Mouse (Mus musculus) mature B cell (primary cell): ENCODE data around the gene Tekt4.

Experiments
- in situ Hi-C: fragments of 300-500 bp; cut with MboI; formaldehyde crosslinking; loops from 2 replicates; pipeline ENCODE4 v1.14.3; 2019

Tekt4 gene

DNA sequence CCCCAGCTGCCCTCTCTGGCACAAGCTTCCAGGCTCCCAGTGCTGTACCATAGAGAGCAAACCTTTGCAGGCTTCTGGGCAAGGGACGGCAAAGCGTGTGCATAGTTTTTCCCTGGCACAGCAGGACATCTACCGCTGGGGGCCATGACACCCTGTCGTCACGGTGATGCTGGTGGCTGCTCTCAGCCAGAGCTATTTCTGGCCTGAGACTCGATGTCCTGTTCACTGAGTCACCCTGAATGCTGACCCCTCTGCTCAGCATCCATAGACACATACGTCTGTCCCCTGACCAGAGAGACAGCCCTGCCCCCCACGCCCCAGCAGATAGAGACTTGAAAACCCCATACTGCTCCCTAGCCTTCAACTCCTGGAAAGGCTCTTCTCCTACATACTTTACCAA lies 25.7 kb downstream of the Tekt4 start:
- in situ Hi-C loops = no loop called here

DNA sequence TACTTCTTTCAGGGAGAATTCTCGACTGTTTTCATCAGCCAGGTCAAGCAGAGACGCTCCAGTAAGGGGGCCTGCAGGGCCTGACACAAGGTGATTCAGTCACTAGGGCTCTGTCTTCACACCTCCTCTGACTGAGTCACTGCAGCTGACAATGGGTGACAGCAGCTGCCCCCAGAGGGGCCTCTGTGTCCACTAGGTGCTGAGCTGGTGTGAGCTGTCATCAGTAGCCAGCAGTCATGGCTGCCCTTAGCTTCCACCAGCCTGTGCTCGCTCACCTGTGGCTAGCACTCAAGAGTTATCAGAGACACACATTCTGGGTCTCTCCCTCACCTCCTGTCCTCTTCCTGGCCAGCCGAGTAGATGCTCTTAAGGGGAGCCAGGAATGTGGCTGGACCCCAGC lies 26.4 kb downstream of the Tekt4 start:
- in situ Hi-C loops = no loop called here

DNA sequence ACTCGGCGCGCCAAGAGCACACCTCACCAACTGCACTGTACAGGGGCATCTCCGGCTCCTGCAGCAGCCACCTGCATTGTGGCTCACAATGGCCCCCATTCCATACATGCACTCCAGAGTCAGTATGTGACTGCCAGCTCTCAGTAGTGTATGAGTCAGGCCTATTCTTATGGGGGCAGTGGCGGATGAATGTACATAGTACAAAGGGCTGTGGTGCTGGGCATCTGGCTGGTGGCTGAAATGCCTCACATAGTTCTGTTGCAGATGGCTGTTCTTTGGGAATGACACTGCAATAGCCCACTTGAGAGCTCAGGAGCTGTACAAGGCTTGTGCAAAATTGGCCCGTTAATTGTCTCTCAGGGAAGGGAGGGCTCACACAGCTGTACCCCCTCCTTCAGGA lies 27.7 kb downstream of the Tekt4 start:
- in situ Hi-C loops = no loop called here

DNA sequence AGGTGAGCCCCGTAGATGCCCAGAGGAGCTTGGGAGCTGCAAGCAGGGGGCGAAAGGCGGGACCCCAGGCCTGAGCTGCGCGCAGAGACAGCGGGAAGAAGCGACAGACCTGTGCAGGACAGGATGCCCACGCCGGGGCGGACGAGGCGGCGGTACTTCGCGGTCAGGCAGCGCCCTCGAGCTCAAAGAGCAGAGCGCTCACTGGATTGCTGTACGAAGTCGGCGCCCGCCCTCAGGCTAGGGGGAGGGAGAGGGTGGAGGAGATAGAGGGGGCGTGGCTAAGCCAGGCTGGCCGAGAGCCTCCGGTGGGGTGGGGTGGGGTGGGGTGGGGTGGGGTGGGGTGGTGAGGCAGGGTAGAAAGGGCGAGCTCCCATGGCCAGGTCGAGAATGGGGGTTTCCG lies 42.6 kb downstream of the Tekt4 start, which contains the start of gene Sstr5:
Gene Sstr5, minus strand, starts transcription at position 276 of the 400 bp plus-strand sequence.
- in situ Hi-C loops = no loop called here

DNA sequence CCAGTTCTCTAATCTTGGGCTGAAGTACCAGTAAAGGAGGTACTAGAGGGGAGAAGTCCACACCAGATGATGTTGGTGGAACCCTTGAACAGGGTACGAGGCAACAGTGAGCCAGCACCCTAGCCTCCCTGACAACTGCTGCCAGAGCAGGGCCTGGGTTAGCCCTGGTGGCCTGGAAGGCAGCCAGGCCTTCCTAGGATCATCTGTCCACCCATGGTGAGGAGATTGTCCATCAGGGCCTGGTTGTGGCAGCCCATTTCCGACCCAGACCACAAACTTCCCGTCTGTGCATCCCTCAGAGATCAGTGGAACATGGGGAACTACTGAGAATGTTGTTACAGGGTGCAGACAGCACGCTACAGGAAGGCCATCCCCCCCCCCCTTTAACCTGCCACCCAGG lies 48.2 kb downstream of the Tekt4 start:
- in situ Hi-C loops = no loop called here

DNA sequence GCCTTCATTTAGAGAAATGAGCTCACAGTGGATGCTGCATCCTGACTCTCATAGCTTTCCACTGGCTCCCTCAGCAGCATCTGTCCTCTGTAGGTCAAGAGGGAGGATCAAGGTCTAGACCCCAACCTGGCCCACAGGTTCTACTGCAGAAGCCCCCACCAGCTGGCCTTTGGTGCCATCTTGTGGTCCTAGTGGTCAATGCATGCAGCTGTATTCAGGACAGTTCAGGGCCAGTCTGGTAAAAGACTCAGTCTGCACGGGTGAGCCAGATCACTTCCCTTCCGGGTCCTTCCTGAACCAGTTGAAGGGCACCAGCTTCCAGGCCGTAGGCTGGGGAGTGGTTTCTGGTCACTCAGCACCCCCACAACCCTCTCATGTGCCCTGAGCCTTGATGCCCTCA lies 53.4 kb downstream of the Tekt4 start:
- in situ Hi-C loops = no loop called here

DNA sequence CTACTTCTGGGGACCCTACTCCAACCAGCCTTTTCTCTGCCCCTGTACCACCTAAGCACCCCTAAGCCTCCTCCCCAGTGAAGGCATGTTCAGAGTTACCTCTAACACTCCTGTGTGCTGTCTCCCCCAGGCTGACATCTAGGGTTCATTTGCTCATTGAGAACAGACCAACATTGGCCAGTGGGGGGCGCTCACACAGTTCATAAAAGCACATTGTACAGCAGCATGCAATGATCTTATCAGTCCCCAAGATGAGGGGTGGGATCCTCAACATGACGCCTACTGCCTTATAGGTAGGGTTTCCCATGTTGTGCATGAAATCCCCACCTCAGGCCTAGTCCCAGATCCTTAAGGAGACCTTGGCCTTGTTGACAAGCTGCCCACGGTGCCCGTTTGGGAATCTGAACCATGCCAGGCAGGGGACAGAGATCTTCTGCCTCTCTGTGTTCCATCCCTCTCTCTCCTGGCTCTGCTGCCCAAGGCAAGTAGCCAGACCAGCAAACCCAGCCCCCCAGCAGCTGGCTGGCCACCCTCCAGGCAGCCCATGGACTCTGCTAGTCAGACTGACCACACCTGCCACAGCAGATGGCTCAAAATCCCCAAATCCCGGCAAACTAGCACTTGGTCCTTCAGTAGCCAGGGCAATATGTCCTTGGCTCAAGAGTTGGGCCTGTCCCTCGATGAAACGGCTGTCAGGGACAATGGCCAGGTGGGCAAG lies 54.6 kb downstream of the Tekt4 start:
- in situ Hi-C loops = no loop called here

DNA sequence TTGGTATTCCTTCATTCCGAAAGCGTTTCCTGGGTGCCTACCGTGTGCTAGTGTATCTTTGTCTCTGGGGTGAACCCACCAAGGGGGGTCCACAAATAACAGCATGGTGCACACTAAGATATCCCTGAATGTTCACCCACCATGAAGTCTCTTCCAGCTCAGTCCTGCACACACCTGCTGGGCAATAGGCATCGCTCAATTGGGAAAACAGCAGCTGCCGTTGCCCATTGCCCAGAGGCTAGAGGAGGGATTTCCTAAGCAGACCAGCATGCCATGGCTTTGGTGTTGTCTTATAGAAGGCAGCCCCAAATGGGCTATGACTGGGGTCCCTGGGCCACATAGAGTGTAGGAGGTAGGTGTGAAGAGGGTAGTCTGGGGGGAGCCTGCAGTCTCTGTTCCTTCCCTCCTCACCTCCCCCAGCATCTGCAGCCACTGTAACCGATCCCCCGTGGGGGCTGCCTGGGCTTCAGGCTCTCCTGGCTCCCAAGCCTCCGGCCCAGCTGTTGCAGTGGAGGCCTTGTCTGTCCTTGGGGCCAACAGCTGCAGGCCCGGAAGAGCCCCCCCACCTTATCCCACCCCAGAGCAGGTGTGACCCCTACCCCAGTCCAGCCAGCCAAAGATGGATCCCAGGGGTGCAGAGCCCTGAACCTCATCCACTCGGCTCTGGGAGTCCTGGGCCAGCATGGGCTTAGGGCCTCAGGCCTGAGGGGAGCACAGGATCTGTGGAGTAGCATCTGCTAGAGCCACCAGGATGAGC lies 55.8 kb downstream of the Tekt4 start:
- in situ Hi-C loops = no loop called here

DNA sequence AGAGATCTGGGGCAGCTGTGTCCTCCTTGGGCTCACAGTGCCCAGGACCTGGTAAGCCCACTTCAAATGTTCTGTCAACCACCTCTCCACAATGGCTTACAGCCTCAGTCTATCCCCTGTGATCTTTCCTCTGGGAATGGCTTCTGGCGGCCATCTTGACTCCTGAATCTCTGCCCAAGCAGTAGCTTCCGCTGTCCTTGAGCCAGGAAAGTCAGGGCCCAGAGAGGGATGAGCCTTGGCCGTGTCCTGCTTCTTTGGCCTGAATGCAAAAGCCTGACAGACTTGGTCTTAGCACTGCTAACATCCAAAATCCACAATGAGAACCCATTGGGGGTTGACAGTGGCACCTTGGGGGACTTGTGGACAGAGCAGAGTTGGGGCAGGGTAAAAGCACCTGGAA lies 57.5 kb downstream of the Tekt4 start:
- in situ Hi-C loops = no loop called here

DNA sequence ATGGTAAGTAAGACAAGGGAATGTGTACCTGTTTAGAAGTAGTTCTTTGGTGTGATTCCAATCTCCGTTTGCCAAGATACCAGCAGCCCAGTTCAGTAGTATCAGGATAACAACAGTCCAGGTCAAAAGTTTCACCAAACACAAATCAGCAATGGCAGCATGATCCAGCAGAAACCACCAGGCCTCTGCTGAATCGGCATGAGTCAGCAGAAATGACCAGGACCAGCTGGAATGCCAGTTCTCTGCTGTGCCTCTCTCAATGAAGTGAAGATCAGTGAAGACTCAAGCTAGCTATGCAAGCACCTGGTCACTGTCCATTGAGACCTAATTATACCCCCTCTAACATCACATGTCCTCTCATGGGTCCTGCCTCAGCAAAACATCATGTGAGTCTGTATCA lies 59.6 kb downstream of the Tekt4 start:
- in situ Hi-C loops = no loop called here

DNA sequence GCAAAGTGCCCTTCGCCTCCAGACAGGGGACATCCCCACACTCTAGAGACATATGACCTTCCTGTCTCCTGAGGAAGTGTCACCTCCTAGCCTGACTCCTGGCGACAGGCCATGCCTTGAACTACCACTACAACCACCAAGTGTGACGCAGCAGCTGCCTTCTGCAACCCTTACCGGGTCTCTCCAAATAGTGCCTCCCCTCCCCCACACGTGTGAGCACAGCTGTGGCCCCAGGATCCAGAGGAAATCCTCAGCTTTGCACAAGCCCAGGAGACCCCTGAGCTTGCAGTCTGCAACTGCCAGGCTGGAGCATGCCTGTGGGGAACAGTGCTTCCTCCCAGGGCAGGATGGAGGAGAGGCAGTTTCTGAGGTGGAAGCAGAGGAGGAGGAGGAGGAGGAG lies 61.9 kb downstream of the Tekt4 start:
- in situ Hi-C loops = no loop called here

DNA sequence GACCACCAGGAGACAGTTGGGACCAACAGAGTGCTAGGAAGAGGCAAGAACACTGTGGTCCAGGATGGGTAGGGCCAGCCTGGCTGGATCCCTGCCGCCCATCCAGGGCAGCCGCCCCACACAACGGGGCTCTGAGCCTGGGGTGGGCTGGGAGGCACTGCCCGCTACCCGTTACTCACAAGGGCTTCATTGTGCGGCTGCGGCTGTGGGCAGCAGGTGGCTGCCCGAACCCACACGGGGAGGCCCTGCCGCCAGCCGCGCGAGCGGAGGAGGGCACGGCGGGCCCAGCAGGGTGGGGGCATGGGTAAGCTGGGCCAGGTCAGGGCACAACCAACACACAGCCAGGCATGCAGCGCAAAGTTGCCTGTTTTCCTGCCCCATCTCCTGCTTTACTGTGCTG lies 63.7 kb downstream of the Tekt4 start:
- in situ Hi-C loops = no loop called here

DNA sequence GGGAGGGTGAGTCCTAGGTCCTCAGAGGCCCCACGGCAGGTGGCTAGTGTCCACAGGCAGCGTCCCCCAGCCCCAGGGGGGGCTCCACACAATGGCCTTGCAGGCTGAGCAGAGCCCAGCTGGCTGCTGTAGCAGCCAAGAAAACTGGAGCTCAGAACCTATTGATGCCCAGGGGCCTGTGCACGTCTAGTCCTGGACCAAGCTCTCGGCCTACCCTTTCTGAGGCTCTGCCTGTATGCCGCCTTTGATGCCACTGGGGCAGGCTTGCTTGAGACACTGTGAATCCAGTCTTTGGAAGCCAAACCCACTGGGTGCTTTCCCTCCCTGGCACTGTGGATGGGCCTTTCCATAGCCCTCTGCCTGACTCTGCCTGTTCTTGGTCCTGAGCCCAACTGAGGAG lies 65.1 kb downstream of the Tekt4 start:
- in situ Hi-C loops = no loop called here

DNA sequence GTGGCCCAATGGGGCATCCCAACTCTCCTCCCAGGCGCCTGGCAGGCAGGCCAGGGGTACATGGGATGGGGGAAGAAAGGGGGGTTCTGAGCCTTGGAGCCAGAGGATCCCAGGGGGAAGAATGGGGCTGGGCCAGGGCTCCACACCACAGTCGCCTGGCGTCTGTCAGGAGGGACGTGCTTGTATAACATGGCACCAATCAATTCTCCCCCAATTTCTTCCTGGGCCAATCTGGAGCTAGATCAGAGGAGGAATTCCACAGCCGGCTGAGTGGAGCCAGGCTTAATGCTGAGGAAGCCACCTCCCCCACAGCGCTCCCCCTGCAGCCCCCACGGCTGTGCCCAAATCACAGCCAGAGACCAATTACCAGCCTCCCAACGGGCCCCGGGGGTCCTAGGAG lies 66.1 kb downstream of the Tekt4 start:
- in situ Hi-C loops = no loop called here

DNA sequence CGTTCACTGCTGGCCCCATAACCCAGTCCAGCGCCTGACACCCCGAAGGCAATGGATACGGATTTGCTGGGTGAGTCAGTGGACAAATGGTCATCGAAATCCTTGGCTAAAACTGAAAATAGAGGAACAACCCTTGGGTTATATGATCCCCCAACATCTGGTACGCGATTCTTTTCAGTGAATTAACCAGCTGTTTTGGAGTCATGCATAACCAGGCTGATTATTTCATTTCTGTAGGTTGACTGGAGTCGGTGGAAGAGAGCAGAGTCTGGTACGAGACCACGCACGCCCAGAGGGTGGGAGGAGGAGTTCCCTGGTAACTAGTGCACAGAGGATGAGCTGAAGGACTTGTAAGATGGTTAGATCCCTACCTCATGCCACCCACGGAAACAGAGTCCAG lies 67.7 kb downstream of the Tekt4 start:
- in situ Hi-C loops = no loop called here
